Mouse (Mus musculus) E14TG2a.4 (cell line): Measurements from ENCODE around the gene Mapk14.

Source experiments
- H3K27me3 ChIP-seq: 2 replicates; pipeline ENCODE4 v1.6.1; 2014; ENCODE audit warnings: low read length, control low read depth; ENCODE audit not compliant: insufficient read depth
- H3K36me3 ChIP-seq: 2 replicates; pipeline ENCODE4 v1.6.1; 2014; ENCODE audit warnings: low read length, control low read depth; ENCODE audit not compliant: insufficient read depth
- H3K4me1 ChIP-seq: replicated peaks from 2 replicates; pipeline ENCODE4 v1.6.1; 2014; ENCODE audit warnings: low read depth, low read length, control low read depth
- H3K4me3 ChIP-seq: replicated peaks from 2 replicates; pipeline ENCODE4 v1.5.1; 2014; ENCODE audit warnings: mild to moderate bottlenecking, low read length
- H3K9me3 ChIP-seq: 2 replicates; pipeline ENCODE4 v1.6.1; 2014; ENCODE audit warnings: low read length, control low read depth
- CTCF ChIP-seq: conservative IDR thresholded peaks from 2 replicates; pipeline ENCODE4 v1.5.1; 2014; ENCODE audit warnings: low read length
- NANOG ChIP-seq: IDR thresholded peaks from 2 replicates; pipeline ENCODE4 v1.6.1; 2014; ENCODE audit warnings: borderline replicate concordance, low read length, mixed read lengths
- POU5F1 ChIP-seq: IDR thresholded peaks from 2 replicates; pipeline ENCODE4 v1.6.1; 2014; ENCODE audit warnings: low read length, borderline replicate concordance

The Mapk14 gene

DNA sequence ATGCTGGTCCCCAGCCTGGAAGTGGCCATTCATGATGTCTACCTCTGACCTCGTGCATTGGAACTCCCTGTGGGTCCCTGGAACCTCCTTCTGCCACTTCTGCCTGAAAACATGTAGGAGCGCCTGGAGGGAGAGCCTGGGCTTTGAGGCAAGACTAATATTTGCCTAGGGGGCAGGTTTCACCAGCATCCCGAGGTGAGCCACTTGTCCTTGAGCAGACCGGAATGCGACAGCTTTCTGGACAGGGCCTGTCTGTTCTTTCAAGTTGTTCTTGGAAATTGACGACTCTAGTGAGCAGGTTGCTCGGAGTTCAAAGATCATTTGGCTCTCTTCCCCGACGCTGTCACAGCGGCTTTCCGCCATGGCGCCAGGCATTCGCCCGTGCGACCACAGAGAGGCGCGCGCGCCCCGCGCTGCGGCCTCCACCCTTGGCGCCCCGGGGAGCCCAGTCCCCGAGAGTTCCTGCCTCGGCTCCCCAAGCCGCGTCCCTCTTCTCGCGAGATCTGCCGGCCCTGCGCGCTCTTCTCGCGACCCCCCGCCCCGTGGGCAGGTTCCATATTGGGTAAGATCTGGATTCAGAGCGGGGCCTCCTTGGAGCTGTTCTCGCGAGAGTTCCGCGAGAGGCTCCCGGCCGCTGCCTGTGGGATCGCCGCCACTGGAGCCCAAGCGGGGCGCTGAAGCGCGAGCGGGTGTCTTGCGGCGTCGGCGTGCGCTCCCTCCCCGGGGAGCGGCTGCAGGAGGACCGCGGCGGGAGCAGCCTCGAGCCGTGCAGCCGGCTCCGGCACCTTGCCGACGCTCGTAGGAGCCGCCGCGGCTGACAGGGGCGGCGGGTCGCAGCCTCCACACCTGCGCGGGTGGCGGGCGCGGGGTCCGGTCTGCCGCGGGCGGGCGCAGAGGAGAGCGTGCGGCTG is at the start of gene Mapk14:
Gene Mapk14 (plus strand): TSS at position 554 of the 911 bp plus-strand sequence.
- Histone ChIP-seq H3K36me3 (peaks cover 23% of the 10 kb centered on the region), H3K9me3 (no peaks in the 10 kb centered on the region), H3K4me1 (peaks cover 58% of the 10 kb centered on the region), H3K4me3 (peak within 1 kb of the TSS; percentile 98), H3K27me3 (peaks cover 15% of the 10 kb centered on the region)
- TF ChIP-seq POU5F1 = no peak
- no peak for TF ChIP-seq CTCF
- no peak for TF ChIP-seq NANOG

DNA sequence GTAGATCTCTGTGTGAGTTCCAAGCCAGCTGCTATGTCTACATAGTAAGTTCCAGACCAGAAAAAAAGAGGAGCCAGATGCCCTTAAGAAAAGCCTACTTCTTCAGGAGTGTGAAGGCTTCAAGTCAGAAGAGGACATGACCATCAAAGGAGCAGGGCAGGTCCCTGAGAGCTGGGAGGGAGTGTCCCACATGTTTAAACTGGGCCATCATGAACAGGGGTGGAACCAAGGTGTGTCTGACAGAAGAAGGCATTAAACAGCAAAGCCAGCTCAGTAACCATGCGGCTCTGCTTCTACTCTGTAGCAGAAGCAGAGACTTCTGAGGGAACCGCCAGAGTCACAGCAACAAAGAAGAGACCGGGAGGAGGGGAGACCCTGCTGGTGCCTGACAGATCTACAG is 47.4 kb upstream of the Mapk14 start:
- no peak for TF ChIP-seq CTCF
- TF ChIP-seq POU5F1 = no peak
- TF ChIP-seq NANOG = no peak
- no peaks in the 10 kb centered on the region for H3K27me3 ChIP-seq
- H3K4me3 ChIP-seq = no peak overlapping the region
- H3K4me1 ChIP-seq = peaks cover 42% of the 10 kb centered on the region
- H3K36me3 ChIP-seq = no peaks in the 10 kb centered on the region
- no peaks in the 10 kb centered on the region for H3K9me3 ChIP-seq

DNA sequence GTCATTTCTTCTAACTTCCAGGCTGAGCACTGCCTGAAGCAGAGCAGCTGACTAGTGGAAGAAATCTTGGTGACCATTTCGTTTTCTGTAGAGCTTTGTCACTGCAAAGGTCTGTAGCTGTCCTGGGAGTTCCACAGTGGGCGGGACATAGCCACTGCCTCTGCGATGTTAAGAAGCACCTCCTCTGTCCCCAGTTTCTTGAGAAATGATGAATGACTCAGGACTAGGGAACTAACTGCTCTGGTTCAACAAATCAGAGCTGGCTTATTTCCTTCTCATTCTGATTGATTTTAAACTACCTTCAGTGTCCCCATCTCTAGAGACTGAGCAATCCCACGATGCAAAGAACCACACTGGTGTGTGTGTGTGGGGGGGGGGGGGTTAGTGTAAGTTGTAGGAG is 47.0 kb upstream of the Mapk14 start:
- no peak for TF ChIP-seq NANOG
- no peak for TF ChIP-seq CTCF
- TF ChIP-seq POU5F1 = no peak
- Histone ChIP-seq H3K27me3 (no peaks in the 10 kb centered on the region), H3K36me3 (no peaks in the 10 kb centered on the region)

DNA sequence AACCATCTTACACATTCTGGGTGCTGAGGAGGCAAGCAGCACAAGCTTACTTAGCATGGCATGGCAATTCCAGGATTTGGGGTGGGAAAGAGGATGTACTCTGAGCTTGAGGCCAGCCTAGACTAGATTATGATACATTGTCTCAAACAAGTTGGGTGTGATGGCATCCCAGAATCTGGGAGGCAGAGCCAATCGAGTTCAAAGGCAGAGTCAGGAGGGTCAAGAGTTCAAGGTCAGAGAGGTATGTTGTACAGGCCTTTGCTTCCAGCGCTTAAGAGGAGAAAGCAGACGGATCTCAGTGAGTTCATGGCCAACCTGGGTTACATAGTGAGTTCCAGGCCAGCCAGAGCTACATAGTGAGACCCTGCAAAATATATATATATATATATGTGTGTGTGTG is 44.9 kb upstream of the Mapk14 start:
- Histone ChIP-seq H3K4me1 (peaks cover 51% of the 10 kb centered on the region), H3K27me3 (no peaks in the 10 kb centered on the region)
- no peak for TF ChIP-seq POU5F1
- TF ChIP-seq CTCF = no peak
- peak; percentile 20; the same call in 1 of the 2 replicates for TF ChIP-seq NANOG

More for the DNA sequence above, 47.0 kb upstream of the Mapk14 start:
- H3K4me3 ChIP-seq = no peak overlapping the region
- H3K4me1 ChIP-seq = peaks cover 46% of the 10 kb centered on the region
- no peaks in the 10 kb centered on the region for H3K9me3 ChIP-seq

DNA sequence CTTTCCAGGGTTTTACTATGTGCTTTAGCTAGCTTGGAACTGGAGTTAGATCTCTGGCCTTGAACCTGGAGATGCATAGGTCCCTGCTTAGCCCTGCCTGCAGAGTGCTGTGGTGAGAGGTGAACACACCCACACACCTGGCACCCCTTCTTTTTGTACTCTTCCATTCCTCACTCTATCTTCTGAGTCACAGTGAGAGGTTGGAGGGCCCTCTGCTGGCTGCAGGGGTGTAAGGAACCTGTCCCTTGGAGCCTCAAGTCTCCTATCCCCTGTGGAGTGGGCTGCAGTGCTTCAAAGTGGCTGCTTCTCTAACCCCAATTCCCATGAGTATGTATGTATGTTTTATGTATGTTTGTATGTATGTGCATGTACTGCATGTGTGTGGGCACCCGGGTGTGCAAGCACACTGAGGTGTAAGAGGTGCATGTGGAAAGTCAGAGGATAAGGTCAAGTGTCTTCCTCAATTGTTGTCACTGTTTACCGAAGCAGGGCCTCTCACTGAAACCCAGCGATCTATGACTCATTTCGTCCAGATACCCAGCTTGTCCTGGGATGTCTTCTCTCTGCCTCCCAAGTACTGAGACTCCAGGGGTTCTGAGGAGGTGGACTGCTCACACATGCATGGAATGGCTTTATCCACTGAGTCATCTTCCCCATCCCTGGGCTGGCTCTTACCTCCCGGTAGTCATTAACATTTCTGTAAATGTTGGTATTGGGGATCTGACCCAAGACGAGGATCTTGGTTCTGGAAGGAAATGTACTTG is 42.3 kb upstream of the Mapk14 start:
- H3K9me3 ChIP-seq = no peaks in the 10 kb centered on the region

More for the DNA sequence above, 44.9 kb upstream of the Mapk14 start:
- Histone ChIP-seq H3K4me3 (no peak overlapping the region), H3K9me3 (no peaks in the 10 kb centered on the region), H3K36me3 (no peaks in the 10 kb centered on the region)

DNA sequence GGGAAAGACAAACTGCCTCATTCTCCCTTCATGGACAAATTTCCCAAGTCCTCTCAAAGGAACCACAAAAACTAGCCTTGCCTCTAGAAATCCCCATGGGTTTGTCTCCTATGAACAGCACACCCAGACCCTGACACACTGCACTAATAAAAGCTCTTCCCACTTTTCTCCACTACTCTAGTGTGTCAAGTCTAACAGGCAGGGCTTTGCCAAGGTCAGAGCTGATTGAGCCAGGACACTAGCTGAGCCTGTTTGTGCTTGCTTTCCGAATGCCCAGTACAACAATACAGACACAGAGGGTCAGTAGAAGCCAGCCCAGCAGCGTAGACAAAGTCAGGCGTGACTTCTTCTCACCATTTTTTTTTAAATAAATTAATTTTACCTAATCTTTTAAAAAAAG is 40.9 kb upstream of the Mapk14 start:
- no peaks in the 10 kb centered on the region for H3K36me3 ChIP-seq
- no peak overlapping the region for H3K4me3 ChIP-seq
- H3K9me3 ChIP-seq = no peaks in the 10 kb centered on the region
- H3K27me3 ChIP-seq = no peaks in the 10 kb centered on the region
- H3K4me1 ChIP-seq = peaks cover 27% of the 10 kb centered on the region
- TF ChIP-seq POU5F1 (no peak), CTCF (no peak), NANOG (no peak)

More for the DNA sequence above, 42.3 kb upstream of the Mapk14 start:
- Histone ChIP-seq H3K27me3 (no peaks in the 10 kb centered on the region), H3K36me3 (no peaks in the 10 kb centered on the region), H3K4me1 (peaks cover 39% of the 10 kb centered on the region), H3K4me3 (no peak overlapping the region)
- TF ChIP-seq CTCF (peak; percentile 60), NANOG (no peak), POU5F1 (no peak)

DNA sequence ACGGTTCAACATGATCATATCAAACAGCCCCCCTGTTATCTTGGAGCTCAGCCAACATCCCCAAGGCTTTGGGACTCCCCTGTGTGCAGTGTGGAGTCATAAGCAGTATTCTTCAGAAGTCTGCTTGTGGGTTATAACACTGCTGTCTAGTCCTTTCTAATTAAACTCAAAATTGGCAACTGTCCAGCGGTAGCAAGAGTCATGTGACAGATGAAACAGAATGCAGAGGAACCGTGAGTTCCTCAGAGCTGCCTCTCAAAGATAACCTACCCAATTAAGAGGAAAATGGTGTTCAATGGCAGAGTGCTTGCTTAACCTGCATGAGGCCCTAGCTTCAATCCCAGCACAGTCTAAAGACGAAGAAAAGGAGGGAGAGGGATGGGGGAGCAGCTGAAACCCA is 33.2 kb upstream of the Mapk14 start:
- TF ChIP-seq NANOG (no peak), POU5F1 (no peak), CTCF (no peak)
- Histone ChIP-seq H3K36me3 (no peaks in the 10 kb centered on the region), H3K27me3 (0 out of 2 replicates have a peak, but pooled peaks cover 4% of the 10 kb centered on the region), H3K4me1 (no peaks in the 10 kb centered on the region; the same call in 1 of the 2 replicates), H3K4me3 (no peak overlapping the region), H3K9me3 (no peaks in the 10 kb centered on the region)

DNA sequence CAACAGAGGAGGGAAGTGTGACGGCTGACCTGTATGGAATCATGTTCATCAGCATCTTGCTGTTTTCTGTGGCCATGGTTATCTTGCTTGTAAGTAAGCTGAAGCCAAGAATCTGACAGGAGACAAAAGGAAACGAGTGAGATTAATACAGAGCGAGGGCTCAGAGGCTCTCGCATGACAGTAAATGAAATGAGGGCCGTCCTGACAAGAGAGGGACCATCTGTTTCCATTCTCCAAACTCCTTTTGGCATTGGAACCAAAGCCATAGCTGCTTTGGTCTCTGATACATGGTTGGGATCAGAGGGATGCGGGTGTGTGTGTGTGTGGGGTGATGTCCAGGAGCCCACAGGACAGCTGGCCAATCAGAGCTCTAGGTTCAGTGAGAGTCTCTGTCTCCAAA is 31.6 kb upstream of the Mapk14 start:
- no peaks in the 10 kb centered on the region; the same call in 1 of the 2 replicates for H3K4me1 ChIP-seq
- H3K9me3 ChIP-seq = no peaks in the 10 kb centered on the region
- no peak overlapping the region for H3K4me3 ChIP-seq
- H3K36me3 ChIP-seq = no peaks in the 10 kb centered on the region
- H3K27me3 ChIP-seq = 0 out of 2 replicates have a peak, but pooled peaks cover 4% of the 10 kb centered on the region
- TF ChIP-seq CTCF = no peak
- no peak for TF ChIP-seq NANOG
- TF ChIP-seq POU5F1 = no peak
